Comparison of ENCODE assay signal across 8 mouse cellular contexts in the genomic region with DNA sequence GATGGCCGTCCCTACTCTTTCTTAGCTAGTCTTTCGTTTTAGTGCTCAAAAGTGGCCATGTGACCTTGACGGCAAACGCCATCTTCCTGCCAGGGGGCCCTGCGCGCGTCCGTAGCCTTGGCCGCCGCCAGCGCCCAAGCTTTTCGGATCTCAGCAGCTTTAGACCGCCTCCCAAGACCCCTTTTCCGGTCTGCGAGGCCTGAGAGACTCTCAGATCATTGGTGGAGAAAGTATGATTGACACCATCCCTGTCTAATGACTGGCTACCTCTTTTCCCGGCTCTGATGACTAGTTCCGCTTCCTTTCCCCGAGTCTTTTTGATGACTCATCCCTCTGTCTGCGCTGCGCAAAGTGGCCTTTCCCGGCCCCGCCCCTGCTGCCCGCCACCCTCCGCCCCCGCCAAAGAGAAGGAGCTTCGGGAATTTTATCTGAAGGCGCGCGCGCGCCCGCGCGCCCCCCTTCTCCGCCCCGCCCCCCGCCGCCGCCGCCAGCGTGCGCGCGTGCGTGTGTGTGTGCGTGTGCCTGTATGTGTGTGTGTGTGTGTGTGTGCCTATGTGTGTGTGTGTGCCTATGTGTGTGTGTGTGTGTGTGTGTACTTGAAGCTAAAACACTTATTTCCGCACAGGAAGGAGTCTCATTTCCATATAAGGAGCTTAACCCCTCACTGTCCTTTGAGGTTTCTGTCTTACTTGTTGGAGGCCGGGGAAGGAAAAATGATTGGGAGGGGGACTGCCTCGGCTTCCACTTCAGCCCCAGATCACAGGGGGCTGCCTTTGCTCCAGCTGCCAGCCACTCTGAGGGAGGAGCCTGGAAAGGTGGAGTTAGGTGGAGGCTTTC. TPM values are rescaled to one million over a fixed set of nuclear protein-coding genes. Genes with fewer than 3 reads are reported as not detected.
DNase-seq lines count a peak whose midpoint lies in the region; ATAC-seq lines count a peak whose summit lies in the region.

No protein-coding gene starts in this region.

- H3K36me3 ChIP-seq in heart, embryonic 10.5 days = no peaks in the 10 kb centered on the region
- H3K36me3 ChIP-seq in kidney, embryonic 15.5 days = no peaks in the 10 kb centered on the region

- peak overlapping the region; percentile 91 for H3K27ac ChIP-seq in heart, embryonic 10.5 days
- peak overlapping the region; percentile 90 for H3K27ac ChIP-seq in kidney, embryonic 15.5 days

- 0 out of 2 replicates have a peak overlapping the region, but pooled peaks have one; percentile 18 for H3K9ac ChIP-seq in kidney, embryonic 15.5 days

- no peaks in the 10 kb centered on the region for H3K9me3 ChIP-seq in heart, embryonic 10.5 days
- H3K9me3 ChIP-seq in kidney, embryonic 15.5 days (replicated peaks) = no peaks in the 10 kb centered on the region

- DNase-seq in B cell, adult 2 months = peak; percentile 81 to 82
- peak; percentile 99 for DNase-seq in brain, adult 2 months (ENCODE audit: low read depth, low spot score)
- DNase-seq in heart, embryonic 10.5 days (ENCODE audit: low spot score) = peak; percentile 93
- peak; percentile 92 for DNase-seq in liver
- peak; percentile 81 to 85 for DNase-seq in spleen, postnatal 4 days (ENCODE audit: low spot score in 2 of 2)

- H3K4me2 ChIP-seq in kidney, embryonic 15.5 days = peak overlapping the region; percentile 57

- H3K4me3 ChIP-seq in heart, embryonic 10.5 days = peak overlapping the region; percentile 49
- peak overlapping the region; percentile 43 for H3K4me3 ChIP-seq in kidney, embryonic 15.5 days (replicated peaks)

- ATAC-seq in erythroblast, adult 5-6 weeks (replicated peaks; ENCODE audit: low FRiP score, poor library complexity, severe bottlenecking) = peak; percentile 98
- peak; percentile 97 for ATAC-seq in kidney, embryonic 15.5 days (replicated peaks; ENCODE audit: low FRiP score)
- ATAC-seq in monocyte, adult 5-6 weeks (replicated peaks; ENCODE audit: insufficient number of reproducible peaks, low FRiP score, low TSS enrichment, poor library complexity, severe bottlenecking) = peak; percentile 98

- 17% methylated on average over 48 of the region's 49 CpGs for WGBS in heart, embryonic 10.5 days
- WGBS in kidney, embryonic 15.5 days = 13% methylated on average over 43 of the region's 49 CpGs

- H3K4me1 ChIP-seq in heart, embryonic 10.5 days = 0 out of 2 replicates have a peak, but pooled peaks cover 4% of the 10 kb centered on the region
- H3K4me1 ChIP-seq in kidney, embryonic 15.5 days = 0 out of 2 replicates have a peak, but pooled peaks cover 7% of the 10 kb centered on the region

- peaks cover 7% of the 10 kb centered on the region; the same call in 1 of the 2 replicates for H3K27me3 ChIP-seq in heart, embryonic 10.5 days (ENCODE audit: insufficient read depth, poor library complexity, severe bottlenecking)
- no peaks in the 10 kb centered on the region for H3K27me3 ChIP-seq in kidney, embryonic 15.5 days

RNA-seq across cellular contexts. Expression of gene Nlgn3, which starts 33.6 kb away (rescaled TPM):
- 0.84 and 0.96 TPM in 2 replicates for total RNA-seq in erythroblast, adult 5-6 weeks (2015; ENCODE audit: low replicate concordance)
- total RNA-seq in erythroblast, adult 5-6 weeks (2017; ENCODE audit: low replicate concordance) = 0.77 and 2.6 TPM in 2 replicates
- polyA plus RNA-seq in heart, embryonic 10.5 days (2016; fragmentation: Nextera tagmentation; extraction: Ambion mirVana) = 2.2 and 2.4 TPM in 2 replicates
- 4.8 and 5.3 TPM in 2 replicates for polyA plus RNA-seq in kidney, embryonic 15.5 days (2015; fragmentation: Nextera tagmentation; extraction: Ambion mirVana)
- 1.2 TPM in 1 of 3 replicates, not detected in the others for total RNA-seq in monocyte, adult 5-6 weeks (2017)

RNA-seq across cellular contexts. Expression of gene Gjb1, which starts 43.6 kb away (rescaled TPM):
- not detected in 2 replicates for total RNA-seq in erythroblast, adult 5-6 weeks (2015; ENCODE audit: low replicate concordance)
- not detected in 2 replicates for total RNA-seq in erythroblast, adult 5-6 weeks (2017; ENCODE audit: low replicate concordance)
- polyA plus RNA-seq in heart, embryonic 10.5 days (2016; fragmentation: Nextera tagmentation; extraction: Ambion mirVana) = 0.43 and 6.9 TPM in 2 replicates
- 20.0 and 21.4 TPM in 2 replicates for polyA plus RNA-seq in kidney, embryonic 15.5 days (2015; fragmentation: Nextera tagmentation; extraction: Ambion mirVana)
- not detected in 3 replicates for total RNA-seq in monocyte, adult 5-6 weeks (2017)

RNA-seq across cellular contexts. Expression of gene Med12, which starts 58.8 kb away (rescaled TPM):
- total RNA-seq in erythroblast, adult 5-6 weeks (2015; ENCODE audit: low replicate concordance) = 250 and 275 TPM in 2 replicates
- total RNA-seq in erythroblast, adult 5-6 weeks (2017; ENCODE audit: low replicate concordance) = 140 and 157 TPM in 2 replicates
- polyA plus RNA-seq in heart, embryonic 10.5 days (2016; fragmentation: Nextera tagmentation; extraction: Ambion mirVana) = 29.4 and 29.7 TPM in 2 replicates
- 32.3 and 35.6 TPM in 2 replicates for polyA plus RNA-seq in kidney, embryonic 15.5 days (2015; fragmentation: Nextera tagmentation; extraction: Ambion mirVana)
- total RNA-seq in monocyte, adult 5-6 weeks (2017) = 42.5 to 73.8 TPM (median 57.7 TPM) in 3 replicates

Comparison
In these comparisons a context has a peak if more than half of its experiments do, and no peak if none do; other contexts are left out.
1. Peak in every context shown above with its lines: DNase-seq, ATAC-seq, H3K4me3 ChIP-seq and H3K27ac ChIP-seq.